Mouse (Mus musculus) neural tube, embryonic 12.5 days (tissue): ENCODE data around the gene Fam83f. TPM values are rescaled to one million over a fixed set of nuclear protein-coding genes. Genes with fewer than 3 reads are reported as not detected.

Source experiments
- ATAC-seq: fragments of 200-750 bp; cut with Nextera tagmentation; 2 replicates; pipeline ENCODE4 v1.8.0; 2017; ENCODE audit warnings: low read depth, mild to moderate bottlenecking, moderate TSS enrichment, moderate library complexity; ENCODE audit not compliant: low FRiP score
- H3K27ac ChIP-seq: fragments of 300-500 bp; sonication (generic); 2 replicates; pipeline ENCODE4 v1.5.1; 2016
- H3K27me3 ChIP-seq: fragments of 300-500 bp; sonication (generic); replicated peaks from 2 replicates; pipeline ENCODE4 v1.6.1; 2016; ENCODE audit warnings: mild to moderate bottlenecking
- H3K36me3 ChIP-seq: fragments of 300-500 bp; sonication (generic); 2 replicates; pipeline ENCODE4 v1.6.1; 2016; ENCODE audit warnings: mild to moderate bottlenecking
- H3K4me1 ChIP-seq: fragments of 300-500 bp; sonication (generic); 2 replicates; pipeline ENCODE4 v1.6.1; 2016
- H3K4me2 ChIP-seq: fragments of 300-500 bp; sonication (generic); replicated peaks from 2 replicates; pipeline ENCODE4 v1.6.1; 2016; ENCODE audit warnings: mild to moderate bottlenecking
- H3K4me3 ChIP-seq: fragments of 300-500 bp; sonication (generic); 2 replicates; pipeline ENCODE4 v1.5.1; 2016
- H3K9ac ChIP-seq: fragments of 300-500 bp; sonication (generic); 2 replicates; pipeline ENCODE4 v1.6.1; 2016; ENCODE audit warnings: mild to moderate bottlenecking
- H3K9me3 ChIP-seq: fragments of 300-500 bp; sonication (generic); 2 replicates; pipeline ENCODE4 v1.6.1; 2016; ENCODE audit warnings: mild to moderate bottlenecking
- WGBS: fragments of 180-500 bp; shearing (Covaris S2); methylation state at CpG from one replicate; pipeline ENCODE4 v1.1.7; 2016; 5-methylcytosine and 5-hydroxymethylcytosine counted together
- polyA plus RNA-seq: library from polyadenylated mRNA; unstranded; fragments of >200 nt; fragmentation: Nextera tagmentation; extraction: Ambion mirVana; gene quantifications from 2 replicates; pipeline ENCODE4 v1.2.1, GENCODE M21; 2016

Gene Fam83f
- polyA plus RNA-seq, 1 experiment from 2014 or later = 0.57 TPM

GRCm38 (mm10) chr15:80641702-80642435 is 29.8 kb upstream of the Fam83f start:
- Histone ChIP-seq H3K36me3 (no peaks in the 10 kb centered on the region), H3K27ac (no peak overlapping the region), H3K4me2 (no peak overlapping the region), H3K4me3 (no peak overlapping the region), H3K9me3 (no peaks in the 10 kb centered on the region), H3K4me1 (no peaks in the 10 kb centered on the region), H3K27me3 (no peaks in the 10 kb centered on the region), H3K9ac (no peak overlapping the region)
- no peak for ATAC-seq
- WGBS = 91% methylated on average over 2 of the region's 2 CpGs

- Histone ChIP-seq H3K4me1 (no peaks in the 10 kb centered on the region; the same call in 1 of the 2 replicates), H3K27me3 (no peaks in the 10 kb centered on the region), H3K36me3 (no peaks in the 10 kb centered on the region), H3K9me3 (no peaks in the 10 kb centered on the region), H3K9ac (no peak overlapping the region), H3K27ac (no peak overlapping the region), H3K4me3 (no peak overlapping the region), H3K4me2 (no peak overlapping the region)
- no peak for ATAC-seq
- 83% methylated on average over 17 of the region's 17 CpGs for WGBS
Observed at GRCm38 (mm10) chr15:80645006-80645797, 26.4 kb upstream of the Fam83f start.

- 80% methylated on average over 15 of the region's 15 CpGs for WGBS
- ATAC-seq = no peak
- no peak overlapping the region for H3K27ac ChIP-seq
- no peak overlapping the region for H3K4me2 ChIP-seq
- H3K4me3 ChIP-seq = no peak overlapping the region
- H3K36me3 ChIP-seq = no peaks in the 10 kb centered on the region
- no peaks in the 10 kb centered on the region for H3K27me3 ChIP-seq
- no peak overlapping the region for H3K9ac ChIP-seq
- H3K9me3 ChIP-seq = no peaks in the 10 kb centered on the region
- H3K4me1 ChIP-seq = no peaks in the 10 kb centered on the region; the same call in 1 of the 2 replicates
Observed at GRCm38 (mm10) chr15:80648977-80649606, 22.6 kb upstream of the Fam83f start.

GRCm38 (mm10) chr15:80650412-80650811 is 21.2 kb upstream of the Fam83f start:
- no peak overlapping the region for H3K4me2 ChIP-seq

GRCm38 (mm10) chr15:80653865-80654264 is 17.8 kb upstream of the Fam83f start:
- Histone ChIP-seq H3K4me2 (no peak overlapping the region), H3K36me3 (no peaks in the 10 kb centered on the region), H3K27me3 (no peaks in the 10 kb centered on the region), H3K4me3 (no peak overlapping the region), H3K27ac (no peak overlapping the region), H3K4me1 (no peaks in the 10 kb centered on the region; the same call in 1 of the 2 replicates), H3K9me3 (no peaks in the 10 kb centered on the region), H3K9ac (no peak overlapping the region)
- WGBS = 67% methylated on average over 8 of the region's 8 CpGs
- no peak for ATAC-seq

More at GRCm38 (mm10) chr15:80650412-80650811, 21.2 kb upstream of the Fam83f start:
- Histone ChIP-seq H3K4me1 (no peaks in the 10 kb centered on the region; the same call in 1 of the 2 replicates), H3K36me3 (no peaks in the 10 kb centered on the region), H3K4me3 (no peak overlapping the region), H3K9me3 (no peaks in the 10 kb centered on the region), H3K27ac (no peak overlapping the region), H3K27me3 (no peaks in the 10 kb centered on the region), H3K9ac (no peak overlapping the region)
- WGBS = 94% methylated on average over 2 of the region's 2 CpGs
- no peak for ATAC-seq

GRCm38 (mm10) chr15:80658815-80659471 is 12.7 kb upstream of the Fam83f start:
- H3K4me3 ChIP-seq = no peak overlapping the region
- WGBS = 71% methylated on average over 6 of the region's 6 CpGs
- ATAC-seq = no peak

GRCm38 (mm10) chr15:80660963-80661362 is 10.7 kb upstream of the Fam83f start:
- Histone ChIP-seq H3K36me3 (no peaks in the 10 kb centered on the region), H3K27ac (no peak overlapping the region), H3K27me3 (no peaks in the 10 kb centered on the region), H3K4me2 (no peak overlapping the region), H3K9me3 (no peaks in the 10 kb centered on the region), H3K9ac (no peak overlapping the region), H3K4me1 (no peaks in the 10 kb centered on the region), H3K4me3 (no peak overlapping the region)
- 76% methylated on average over 4 of the region's 4 CpGs for WGBS
- ATAC-seq = no peak

More at GRCm38 (mm10) chr15:80658815-80659471, 12.7 kb upstream of the Fam83f start:
- no peaks in the 10 kb centered on the region for H3K27me3 ChIP-seq
- no peaks in the 10 kb centered on the region for H3K4me1 ChIP-seq
- H3K36me3 ChIP-seq = no peaks in the 10 kb centered on the region
- no peak overlapping the region for H3K27ac ChIP-seq
- H3K9me3 ChIP-seq = no peaks in the 10 kb centered on the region
- H3K9ac ChIP-seq = no peak overlapping the region
- no peak overlapping the region for H3K4me2 ChIP-seq

- Histone ChIP-seq H3K9me3 (no peaks in the 10 kb centered on the region), H3K4me3 (no peak overlapping the region), H3K36me3 (no peaks in the 10 kb centered on the region), H3K9ac (no peak overlapping the region), H3K4me2 (no peak overlapping the region), H3K4me1 (no peaks in the 10 kb centered on the region), H3K27ac (no peak overlapping the region), H3K27me3 (no peaks in the 10 kb centered on the region)
- WGBS = 90% methylated on average over 4 of the region's 4 CpGs
- ATAC-seq = no peak
Observed at GRCm38 (mm10) chr15:80664444-80664843, 7.2 kb upstream of the Fam83f start.

- Histone ChIP-seq H3K9ac (no peak overlapping the region), H3K9me3 (no peaks in the 10 kb centered on the region), H3K4me1 (peaks cover 12% of the 10 kb centered on the region), H3K4me3 (no peak overlapping the region), H3K4me2 (no peak overlapping the region), H3K27ac (no peak overlapping the region), H3K36me3 (no peaks in the 10 kb centered on the region), H3K27me3 (peaks cover 34% of the 10 kb centered on the region)
- 67% methylated on average over 2 of the region's 2 CpGs for WGBS
- ATAC-seq = no peak
Observed at GRCm38 (mm10) chr15:80672810-80673209, 1.2 kb downstream of the Fam83f start.

- 76% methylated on average over 4 of the region's 4 CpGs for WGBS
Observed at GRCm38 (mm10) chr15:80673337-80674095, 1.9 kb downstream of the Fam83f start.

GRCm38 (mm10) chr15:80674700-80675099 is 3.1 kb downstream of the Fam83f start:
- Histone ChIP-seq H3K9ac (no peak overlapping the region), H3K27me3 (peaks cover 34% of the 10 kb centered on the region)

More at GRCm38 (mm10) chr15:80673337-80674095, 1.9 kb downstream of the Fam83f start:
- ATAC-seq = no peak
- no peak overlapping the region for H3K27ac ChIP-seq
- H3K9me3 ChIP-seq = no peaks in the 10 kb centered on the region
- H3K4me2 ChIP-seq = no peak overlapping the region
- H3K9ac ChIP-seq = no peak overlapping the region
- H3K4me3 ChIP-seq = no peak overlapping the region
- no peaks in the 10 kb centered on the region for H3K36me3 ChIP-seq
- H3K4me1 ChIP-seq = peaks cover 12% of the 10 kb centered on the region
- peaks cover 34% of the 10 kb centered on the region for H3K27me3 ChIP-seq

More at GRCm38 (mm10) chr15:80674700-80675099, 3.1 kb downstream of the Fam83f start:
- Histone ChIP-seq H3K27ac (no peak overlapping the region), H3K9me3 (no peaks in the 10 kb centered on the region), H3K4me3 (no peak overlapping the region), H3K4me1 (peaks cover 14% of the 10 kb centered on the region), H3K4me2 (no peak overlapping the region), H3K36me3 (no peaks in the 10 kb centered on the region)
- 84% methylated on average over 6 of the region's 6 CpGs for WGBS
- no peak for ATAC-seq
